10 mouse cellular contexts compared by ENCODE assay signal in the genomic region with DNA sequence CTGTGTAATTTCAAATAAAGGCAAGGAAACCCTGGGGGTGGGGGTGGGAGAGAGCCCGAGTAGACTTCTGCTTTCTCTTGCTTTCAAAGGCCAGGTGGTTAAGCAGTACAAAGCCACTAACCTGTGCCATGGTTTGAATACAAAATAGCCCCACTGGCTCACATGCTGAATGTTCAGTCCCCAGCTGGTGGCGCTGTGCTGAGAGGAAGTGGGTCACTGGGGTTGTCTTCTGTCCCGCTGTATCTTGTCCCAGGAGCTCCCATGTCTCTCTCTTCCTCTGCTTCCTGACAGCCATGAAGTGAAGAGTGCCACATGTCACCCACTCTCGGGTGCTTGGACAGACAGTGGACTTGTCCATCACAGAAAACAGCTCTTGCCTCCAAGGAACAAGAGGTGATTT. TPM values are rescaled to one million over a fixed set of nuclear protein-coding genes. Genes with fewer than 3 reads are reported as not detected.
DNase-seq lines count a peak whose midpoint lies in the region; ATAC-seq and TF ChIP-seq lines count a peak whose summit lies in the region.
"Had no signal": no experiment of that assay in that cellular context is flagged by ENCODE, and none has a peak within 500 bp of the region (broad histone marks: within the 10 kb centered on the region; RNA-seq: fewer than 3 reads in every experiment).

No protein-coding gene starts in this region.

- ATAC-seq in midbrain, embryonic 14.5 days (ENCODE audit: low FRiP score, low TSS enrichment), result no peak
- ATAC-seq: inflammation-experienced regulatory T-cells, adult 6 months had no signal

- no peak overlapping the region for H3K9ac ChIP-seq in CH12.LX (ENCODE audit: insufficient read depth, low read depth)
- H3K9ac ChIP-seq in midbrain, embryonic 14.5 days (replicated peaks; ENCODE audit: low read length), result no peak overlapping the region

- TF ChIP-seq POLR2A in kidney, adult 2 months (IDR thresholded peaks at IDR 0.05; ENCODE audit: low read depth, low read length), result no peak
- TF ChIP-seq POLR2A in CH12.LX (IDR thresholded peaks at IDR 0.05; ENCODE audit: low read depth, low read length), result no peak

- WGBS in kidney, adult 2 months, result 42% methylated on average over 4 of the region's 4 CpGs
- 33% methylated on average over 4 of the region's 4 CpGs for WGBS in midbrain, embryonic 14.5 days

- DNase-seq in kidney, adult 2 months, result no peak
- no peak for DNase-seq in kidney, adult 8-10 months
- DNase-seq in CH12.LX (ENCODE audit: extremely low read depth), result peak; percentile 61
- DNase-seq in c-Kit-positive CD71-negative TER-119-negative erythroid progenitor cells, embryonic 14.5 days (ENCODE audit: low read depth), result peak; percentile 20
- DNase-seq in spleen, postnatal 36 days (ENCODE audit: low spot score in 2 of 2), result peak; percentile 47 to 60
- no peak for DNase-seq in frontal cortex, postnatal 14 days (ENCODE audit: low spot score in 2 of 2)
- DNase-seq in frontal cortex, adult 2 months (ENCODE audit: extremely low spot score in 1 of 2, low spot score in 1 of 2), result no peak
- DNase-seq in midbrain, embryonic 14.5 days, result no peak
- DNase-seq: cerebellum, adult 18-20 months had no signal

- H3K4me2 ChIP-seq in CH12.LX (ENCODE audit: insufficient read depth, low read depth, poor library complexity, severe bottlenecking), result no peak overlapping the region
- no peak overlapping the region for H3K4me2 ChIP-seq in midbrain, embryonic 14.5 days (ENCODE audit: low read length)

- dilution Hi-C loops in CH12.LX (cut with MboI; ENCODE audit: extremely low pct_ligation_motif_present, extremely low pct_unique_long_range_greater_than_20kb, low sequenced_read_pairs), result no loop called here

- TF ChIP-seq EP300 in CH12.LX (IDR thresholded peaks at IDR 0.05; ENCODE audit: low read length), result no peak

- H3K4me1 ChIP-seq in kidney, adult 2 months (ENCODE audit: control insufficient read depth, insufficient read depth, low read length), result no peaks in the 10 kb centered on the region; the same call in 1 of the 2 replicates
- H3K4me1 ChIP-seq in CH12.LX (ENCODE audit: control insufficient read depth in 1 of 2, insufficient read depth in 2 of 2), result peaks cover 0 to 16% of the 10 kb centered on the region in 2 experiments; a peak in 2 of 4 replicates
- no peaks in the 10 kb centered on the region for H3K4me1 ChIP-seq in midbrain, embryonic 14.5 days (ENCODE audit: control insufficient read depth, insufficient read depth, low read length)

- no peaks in the 10 kb centered on the region for H3K36me3 ChIP-seq in kidney, adult 2 months (ENCODE audit: control insufficient read depth, insufficient read depth, low read length)
- no peaks in the 10 kb centered on the region for H3K36me3 ChIP-seq in CH12.LX (replicated peaks in 1 of 2; ENCODE audit: control insufficient read depth in 1 of 2, insufficient read depth in 1 of 2, low read length in 1 of 2)
- no peaks in the 10 kb centered on the region for H3K36me3 ChIP-seq in midbrain, embryonic 14.5 days (ENCODE audit: control insufficient read depth, insufficient read depth, low read length)

- H3K9me3 ChIP-seq in CH12.LX (replicated peaks; ENCODE audit: low read length), result no peaks in the 10 kb centered on the region
- H3K9me3 ChIP-seq in midbrain, embryonic 14.5 days (ENCODE audit: control insufficient read depth, low read length), result no peaks in the 10 kb centered on the region

- no peak overlapping the region for H3K4me3 ChIP-seq in kidney, adult 2 months (ENCODE audit: insufficient read depth, low read depth, low read length)
- no peak overlapping the region for H3K4me3 ChIP-seq in CH12.LX (replicated peaks in 1 of 3; ENCODE audit: low read depth in 2 of 3, low read length in 2 of 3, poor library complexity in 1 of 3)
- no peak overlapping the region for H3K4me3 ChIP-seq in midbrain, embryonic 14.5 days (replicated peaks; ENCODE audit: low read depth, low read length)

- peak; percentile 4 for TF ChIP-seq RAD21 in CH12.LX (IDR thresholded peaks at IDR 0.05; ENCODE audit: low read depth, low read length)

- no peaks in the 10 kb centered on the region for H3K27me3 ChIP-seq in kidney, adult 2 months (replicated peaks; ENCODE audit: control insufficient read depth, insufficient read depth, low read length)
- no peaks in the 10 kb centered on the region for H3K27me3 ChIP-seq in CH12.LX (replicated peaks)
- no peaks in the 10 kb centered on the region for H3K27me3 ChIP-seq in midbrain, embryonic 14.5 days (ENCODE audit: control insufficient read depth, insufficient read depth, low read length)

- H3K79me2 ChIP-seq in CH12.LX (replicated peaks; ENCODE audit: control insufficient read depth, extremely low read depth, insufficient read depth, poor library complexity, severe bottlenecking), result no peaks in the 10 kb centered on the region

- TF ChIP-seq CTCF in kidney, adult 2 months (conservative IDR thresholded peaks at IDR 0.05; ENCODE audit: insufficient read depth, insufficient read length, low read depth, low read length), result 0 out of 2 replicates have a peak, but pooled peaks have one; percentile 14
- peak; percentile 42 to 65 for TF ChIP-seq CTCF in CH12.LX (conservative IDR thresholded peaks at IDR 0.05 in 1 of 2, IDR thresholded peaks at IDR 0.05 in 1 of 2; ENCODE audit: low read depth in 2 of 2, low read length in 2 of 2)

- in situ Hi-C loops in CH12.LX (cut with MboI; ENCODE audit: low pct_ligation_motif_present, low pct_unique_long_range_greater_than_20kb, low sequenced_read_pairs), result no loop called here

- H3K27ac ChIP-seq in kidney, adult 2 months (ENCODE audit: insufficient read depth, low read depth, low read length), result no peak overlapping the region
- H3K27ac ChIP-seq in CH12.LX (ENCODE audit: insufficient read depth, low read depth), result no peak overlapping the region
- H3K27ac ChIP-seq in midbrain, embryonic 14.5 days (replicated peaks; ENCODE audit: low read depth, low read length), result no peak overlapping the region

TF ChIP-seq in CH12.LX, 34 proteins besides CTCF, POLR2A, EP300 and RAD21:
- TF ChIP-seq SMC3 (IDR thresholded peaks at IDR 0.05; ENCODE audit: low read depth, low read length), result peak; percentile 30
- TF ChIP-seq ELF1 (IDR thresholded peaks at IDR 0.05; ENCODE audit: low read depth, low read length), result peak; percentile 27; the same call in 1 of the 2 replicates
- TF ChIP-seq MAX (IDR thresholded peaks at IDR 0.05; ENCODE audit: low read length), result no peak

RNA-seq across cellular contexts. Expression of gene Gch1, which starts 4.9 kb away (rescaled TPM):
- 1.9 and 2.5 TPM in 2 replicates for polyA plus RNA-seq in kidney, adult 2 months (2012; rRNA removed)
- total RNA-seq in CH12.LX (2012; rRNA removed) (3.1 and 5.7 TPM in 2 replicates), CH12.LX (2014; rRNA removed) (6.4 and 6.5 TPM in 2 replicates)
- 5.2 and 5.7 TPM in 2 replicates for polyA plus RNA-seq in CH12.LX (2012; ENCODE audit: insufficient read length, low read depth)
- polyA plus RNA-seq in frontal cortex, adult 2 months (2012; rRNA removed), result 1.8 and 2.4 TPM in 2 replicates
- polyA plus RNA-seq in midbrain, embryonic 14.5 days (2014; fragmentation: Nextera tagmentation; extraction: Ambion mirVana), result 6.2 and 6.8 TPM in 2 replicates

Comparison
In these comparisons a context has a peak if more than half of its experiments do, and no peak if none do; other contexts are left out.
1. DNase-seq: peak in CH12.LX (single experiment), c-Kit-positive CD71-negative TER-119-negative erythroid progenitor cells, embryonic 14.5 days (single experiment) and spleen, postnatal 36 days (2 of 2); none in kidney, adult 2 months (single experiment), kidney, adult 8-10 months (0 of 2), frontal cortex, postnatal 14 days (0 of 2), frontal cortex, adult 2 months (0 of 2) and midbrain, embryonic 14.5 days (single experiment).